Mouse (Mus musculus) neural tube, embryonic 10.5 days (tissue): Measurements from ENCODE around the gene Tk1.
"Not testable (repeated sequence)": the region's sequence is repeated elsewhere in the genome, so short reads cannot be mapped to it uniquely, and the experiment has no call there.

Source experiments
- DNase-seq: peaks from one replicate; pipeline ENCODE4 v3.0.0-alpha.2; 2017; ENCODE audit warnings: low spot score; ENCODE audit errors: extremely low spot score

The Tk1 gene

DNA sequence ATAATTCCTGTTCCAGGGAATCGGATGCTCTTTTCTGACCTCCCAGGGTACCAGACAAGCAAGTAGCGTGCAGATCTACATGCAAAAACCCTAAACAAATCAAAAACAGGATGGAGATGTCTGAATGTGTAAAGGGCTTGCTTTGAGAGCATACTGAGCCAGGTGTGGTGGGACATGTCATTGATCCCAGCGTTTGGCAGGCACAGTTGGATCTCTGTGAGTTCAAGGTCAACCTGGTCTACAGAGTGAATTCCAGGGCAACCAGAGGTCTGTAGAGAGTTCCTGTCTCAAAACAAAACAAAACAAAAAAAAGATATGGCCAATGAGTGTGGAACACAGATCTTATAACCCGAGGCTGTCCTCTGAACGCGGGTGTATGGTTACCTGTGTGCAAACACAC is 2.5 kb downstream of the Tk1 start:
- no peak for DNase-seq

DNA sequence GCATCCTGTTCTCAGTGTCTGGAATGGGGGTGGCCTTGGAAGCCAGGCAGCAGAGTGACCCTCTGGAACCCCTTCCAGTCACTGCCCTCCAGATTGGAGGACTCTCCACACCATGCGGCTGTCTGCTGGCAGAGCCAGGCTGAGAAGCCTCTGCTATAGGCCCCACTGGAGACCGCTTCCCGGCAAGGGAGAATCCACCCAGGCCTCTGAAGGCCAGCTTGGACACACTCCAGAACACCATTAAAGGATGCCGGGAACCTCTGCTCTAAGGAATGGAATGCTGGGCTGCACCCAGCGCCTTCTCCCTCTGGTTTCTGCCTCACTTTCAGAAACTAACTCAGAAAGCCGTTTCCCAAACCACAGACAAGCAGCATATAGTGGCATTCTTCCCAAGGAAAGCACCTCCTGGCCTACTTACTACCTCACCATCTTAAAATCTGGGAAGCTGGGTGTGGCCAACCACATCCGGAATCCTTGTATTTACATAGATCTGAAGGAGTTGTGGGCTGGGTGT is 3.1 kb downstream of the Tk1 start:
- no peak for DNase-seq

DNA sequence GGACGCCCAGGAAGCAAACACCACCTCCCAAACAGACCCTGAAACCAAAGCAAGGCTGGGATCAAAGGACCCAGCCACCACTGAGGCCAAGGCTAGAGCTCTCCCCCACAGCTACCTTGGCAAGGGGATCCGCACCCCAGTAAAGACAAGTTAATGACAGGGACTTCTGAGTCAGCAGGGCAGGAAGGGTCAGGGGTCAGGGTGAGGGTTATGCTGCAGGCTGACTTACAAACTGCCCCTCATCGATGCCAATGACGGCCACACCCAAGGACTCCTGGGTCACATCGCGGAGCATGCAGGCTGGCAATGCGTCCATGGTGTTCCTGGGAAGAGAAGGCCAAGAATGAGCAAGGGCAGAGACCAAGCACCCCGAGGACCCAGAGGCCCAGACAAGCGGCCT is 4.0 kb downstream of the Tk1 start:
- DNase-seq, result no peak

GRCm38 (mm10) chr11:117820173-117820572 is 5.7 kb downstream of the Tk1 start:
- no peak for DNase-seq

- no peak for DNase-seq
These were observed 6.8 kb downstream of the Tk1 start for GRCm38 (mm10) chr11:117819095-117819494.

- DNase-seq, result no peak
These were observed 9.4 kb downstream of the Tk1 start for GRCm38 (mm10) chr11:117816389-117816996.

GRCm38 (mm10) chr11:117815850-117816249 is 10.0 kb downstream of the Tk1 start:
- not testable (repeated sequence) for DNase-seq

- DNase-seq, result no peak
These were observed 11.1 kb downstream of the Tk1 start for GRCm38 (mm10) chr11:117814704-117815366.

- no peak for DNase-seq
These were observed 12.0 kb downstream of the Tk1 start for GRCm38 (mm10) chr11:117813867-117814266.

DNA sequence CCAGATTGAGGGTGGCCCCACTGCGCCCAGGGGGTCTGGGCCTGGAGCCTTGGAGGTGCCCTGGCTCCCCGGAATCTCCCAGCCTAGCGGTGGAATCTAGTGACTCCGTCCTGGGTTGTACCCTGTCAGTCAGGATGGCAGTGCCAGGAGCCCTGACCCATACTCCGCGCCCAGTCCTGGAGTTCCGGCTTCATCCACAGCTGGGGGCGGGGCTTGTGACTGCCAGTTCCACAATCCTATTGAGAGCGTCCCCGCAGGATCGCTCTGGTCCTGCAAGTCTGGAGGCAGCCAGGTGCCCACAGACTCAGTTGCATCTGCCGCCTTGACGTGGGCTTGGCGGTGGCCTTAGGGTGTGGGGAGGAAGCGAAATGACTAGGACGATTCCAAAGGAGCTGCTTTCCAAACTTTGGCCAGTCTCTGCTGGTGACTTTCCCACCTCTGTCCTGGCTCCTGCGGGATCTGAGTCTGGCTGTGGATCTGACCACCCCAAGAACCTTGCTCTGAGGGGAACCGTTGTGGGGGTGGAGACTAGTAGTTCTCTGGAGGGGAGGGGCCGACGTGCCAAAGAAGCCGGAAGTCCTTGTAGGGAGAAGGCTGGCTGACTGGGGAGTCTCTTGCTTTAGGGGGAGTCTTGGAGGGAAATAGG is 15.4 kb downstream of the Tk1 start:
- peak; percentile 74 for DNase-seq

- peak; percentile 81 for DNase-seq
These were observed 16.2 kb downstream of the Tk1 start, which contains the start of the genes Gm20708 and Syngr2 for GRCm38 (mm10) chr11:117809407-117810311. TSS of gene Gm20708 (plus strand) at chr11:117809668. TSS of gene Syngr2 (plus strand) at chr11:117809668.

- no peak for DNase-seq
These were observed 19.1 kb downstream of the Tk1 start for GRCm38 (mm10) chr11:117806781-117807180.

GRCm38 (mm10) chr11:117803166-117803688 is 22.7 kb downstream of the Tk1 start:
- no peak for DNase-seq

GRCm38 (mm10) chr11:117801650-117802049 is 24.2 kb downstream of the Tk1 start:
- no peak for DNase-seq

- no peak for DNase-seq
These were observed 25.9 kb downstream of the Tk1 start for GRCm38 (mm10) chr11:117800038-117800437.

DNA sequence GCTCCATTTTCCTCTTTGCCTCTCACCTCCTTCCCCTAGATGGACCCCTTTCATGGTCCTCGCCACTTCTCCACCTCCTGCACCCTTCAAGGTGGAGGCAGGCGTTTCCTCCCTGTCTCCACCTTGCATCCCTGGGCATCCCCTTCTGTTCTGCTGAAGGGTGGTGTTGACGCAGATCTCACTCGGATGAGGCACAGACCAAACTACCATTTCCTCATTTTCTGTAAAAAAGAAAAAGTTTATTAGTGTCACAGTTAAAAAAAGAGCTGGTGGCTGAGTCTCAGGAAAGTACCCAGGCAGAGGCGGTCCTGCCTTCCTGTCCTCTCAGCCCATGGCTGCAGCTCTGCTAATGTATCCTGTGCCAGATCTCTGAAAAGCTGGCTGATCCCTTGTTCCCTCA is 26.7 kb downstream of the Tk1 start:
- DNase-seq, result no peak

- no peak for DNase-seq
These were observed 27.7 kb downstream of the Tk1 start for GRCm38 (mm10) chr11:117798160-117798541.

DNA sequence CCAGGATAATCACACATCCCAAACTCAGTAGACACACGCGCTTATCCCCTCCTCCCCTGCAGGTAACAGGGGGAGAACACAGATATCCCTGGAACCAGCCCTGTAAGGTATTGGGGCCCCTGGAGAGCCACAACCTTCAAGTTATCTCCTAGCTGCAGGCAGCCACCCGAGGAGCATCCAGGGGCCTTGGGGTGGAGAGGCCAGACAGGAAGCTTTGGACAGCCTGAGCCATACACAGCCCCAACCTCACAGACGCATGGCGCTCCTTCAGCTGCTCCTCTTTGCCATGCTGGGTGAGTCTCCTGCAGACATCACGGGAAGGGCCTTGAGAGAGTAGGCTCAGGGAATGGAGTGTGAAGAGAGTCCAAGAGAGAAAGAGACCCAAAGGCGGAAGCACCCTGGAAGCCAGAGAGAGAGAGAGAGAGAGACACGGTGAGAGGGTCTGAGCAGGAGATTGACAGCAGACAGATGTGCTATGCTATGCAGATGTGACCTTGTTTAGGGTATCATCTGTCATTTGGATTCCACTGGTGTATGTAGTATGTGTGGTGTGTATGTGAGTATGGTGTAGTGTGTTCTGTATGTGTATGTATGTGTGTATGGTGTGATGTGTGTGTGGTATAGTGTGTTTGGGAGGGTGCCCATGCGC is 28.3 kb downstream of the Tk1 start, which contains the start of gene 6030468B19Rik:
TSS of gene 6030468B19Rik (plus strand) at position 150 of the 649 bp plus-strand sequence.
- DNase-seq, result no peak

GRCm38 (mm10) chr11:117796954-117797353 is 28.9 kb downstream of the Tk1 start:
- no peak for DNase-seq

DNA sequence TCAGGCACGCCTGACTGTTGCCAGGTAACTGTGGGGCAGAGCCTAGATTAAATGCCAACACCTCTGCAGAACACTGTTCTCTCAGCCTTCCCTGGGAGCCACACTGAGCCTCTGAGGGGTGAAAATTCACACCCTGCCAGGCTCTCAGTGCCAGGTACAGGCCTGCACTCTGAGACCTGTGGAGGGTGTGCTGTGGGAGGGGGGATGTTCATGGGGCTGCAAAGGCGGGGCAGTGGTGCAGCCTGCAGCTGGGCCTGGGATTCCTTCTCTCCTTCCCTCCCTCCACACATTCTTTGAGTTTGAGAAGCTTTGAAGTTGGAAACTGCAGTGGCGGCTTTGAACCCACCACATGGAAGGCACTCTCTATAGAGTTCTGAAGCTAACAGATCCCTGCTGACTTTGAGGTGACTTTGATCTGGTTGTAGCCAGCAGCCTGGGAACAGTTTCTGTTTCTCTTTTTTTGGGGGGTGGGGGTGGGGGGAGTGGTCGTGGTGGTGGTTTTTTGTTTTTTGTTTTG is 31.8 kb downstream of the Tk1 start:
- DNase-seq, result no peak
